Mouse (Mus musculus) C2C12 (cell line): Measurements from ENCODE around the gene Tmem8b. TPM values are rescaled to one million over a fixed set of nuclear protein-coding genes. Genes with fewer than 3 reads are reported as not detected.

Source experiments
- H3K27me3 ChIP-seq: one replicate; pipeline ENCODE4 v1.6.1; 2011; ENCODE audit not compliant: control insufficient read depth, insufficient read depth, insufficient read length
- H3K36me3 ChIP-seq: one replicate; pipeline ENCODE4 v1.6.1; 2011; ENCODE audit not compliant: control insufficient read depth, insufficient read depth
- H3K4me3 ChIP-seq: one replicate; pipeline ENCODE4 v1.5.1; 2011; ENCODE audit warnings: mild to moderate bottlenecking, control low read depth; ENCODE audit not compliant: poor library complexity, insufficient read depth, severe bottlenecking
- H3K79me2 ChIP-seq: one replicate; pipeline ENCODE4 v1.6.1; 2011; ENCODE audit not compliant: control insufficient read depth, insufficient read depth
- H3K79me3 ChIP-seq: one replicate; pipeline ENCODE4 v1.6.1; 2011; ENCODE audit warnings: low read depth, control low read depth
- H3ac ChIP-seq: one replicate; pipeline ENCODE3; 2011; ENCODE audit warnings: low read depth; ENCODE audit not compliant: control insufficient read depth, insufficient read length
- CEBPB ChIP-seq: IDR thresholded peaks from one replicate; pipeline ENCODE4 v1.6.1; 2011; ENCODE audit warnings: low read depth, mild to moderate bottlenecking, control low read depth, moderate library complexity
- CTCF ChIP-seq: IDR thresholded peaks from one replicate; pipeline ENCODE4 v1.5.1; 2011; ENCODE audit not compliant: control insufficient read depth, insufficient read depth, insufficient read length
- FOSL1 ChIP-seq: IDR thresholded peaks from one replicate; pipeline ENCODE4 v1.8.0; 2011; ENCODE audit warnings: mild to moderate bottlenecking, low read length; ENCODE audit not compliant: poor library complexity, insufficient read depth, severe bottlenecking
- MAX ChIP-seq: IDR thresholded peaks from one replicate; pipeline ENCODE4 v1.6.1; 2011; ENCODE audit warnings: mild to moderate bottlenecking, control low read depth
- MYOD1 ChIP-seq: IDR thresholded peaks from one replicate; pipeline ENCODE4 v1.6.1; 2011; ENCODE audit warnings: low read depth; ENCODE audit not compliant: control insufficient read depth, insufficient read length
- MYOG ChIP-seq: IDR thresholded peaks from one replicate; pipeline ENCODE4 v1.6.1; 2011; ENCODE audit not compliant: control insufficient read depth, insufficient read length; ENCODE audit errors: extremely low read depth
- USF1 ChIP-seq: IDR thresholded peaks from one replicate; pipeline ENCODE4 v1.6.1; 2011; ENCODE audit warnings: low read depth, mild to moderate bottlenecking, control low read depth, moderate library complexity
- polyA plus RNA-seq: library from polyadenylated mRNA; unstranded; fragments of >200 nt; fragmentation: generic; extraction: Trizol; gene quantifications from one replicate; pipeline ENCODE4 v1.2.1, GENCODE M21; 2012; ENCODE audit warnings: missing spikeins

Gene Tmem8b
- polyA plus RNA-seq, 1 experiment = 0.16 TPM

DNA sequence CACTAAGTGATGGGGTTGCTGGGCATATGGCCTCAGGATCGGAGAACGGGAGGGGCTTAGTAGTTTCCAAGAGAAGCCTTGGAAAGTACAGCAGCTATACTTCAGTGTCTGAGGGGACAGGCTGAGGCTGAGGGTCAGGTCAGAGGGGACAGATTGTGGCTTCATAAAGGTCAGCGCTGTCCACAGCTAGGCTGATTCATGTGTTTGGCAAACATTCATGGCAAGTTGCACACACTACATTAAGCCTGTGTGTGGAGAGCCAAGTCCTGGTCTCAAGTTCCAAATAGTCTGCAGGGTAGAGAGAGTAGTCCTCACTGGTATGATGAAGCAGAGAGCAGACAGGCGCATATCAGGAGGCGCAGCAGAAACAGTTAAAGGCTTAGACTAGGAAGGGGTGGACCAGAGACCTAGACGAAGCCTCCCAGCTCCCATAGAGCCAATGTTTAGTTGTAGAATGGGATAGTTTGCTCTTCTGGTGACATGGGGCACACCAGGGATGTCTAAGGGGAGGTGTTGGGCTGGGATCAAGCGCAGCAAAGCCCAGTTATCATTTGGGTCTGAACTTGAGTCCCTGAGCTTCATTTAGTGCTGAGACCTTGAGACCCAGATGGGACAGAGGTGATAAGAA, 10.8 kb downstream of the Tmem8b start:
- Histone ChIP-seq H3K36me3 (no peaks in the 10 kb centered on the region), H3K79me3 (no peaks in the 10 kb centered on the region), H3ac (no peak overlapping the region), H3K27me3 (peaks cover 45% of the 10 kb centered on the region), H3K4me3 (no peak overlapping the region), H3K79me2 (no peaks in the 10 kb centered on the region)
- TF ChIP-seq MYOG = no peak
- TF ChIP-seq MAX = no peak
- no peak for TF ChIP-seq FOSL1
- no peak for TF ChIP-seq USF1
- TF ChIP-seq MYOD1 = peak; percentile 7
- no peak for TF ChIP-seq CEBPB

DNA sequence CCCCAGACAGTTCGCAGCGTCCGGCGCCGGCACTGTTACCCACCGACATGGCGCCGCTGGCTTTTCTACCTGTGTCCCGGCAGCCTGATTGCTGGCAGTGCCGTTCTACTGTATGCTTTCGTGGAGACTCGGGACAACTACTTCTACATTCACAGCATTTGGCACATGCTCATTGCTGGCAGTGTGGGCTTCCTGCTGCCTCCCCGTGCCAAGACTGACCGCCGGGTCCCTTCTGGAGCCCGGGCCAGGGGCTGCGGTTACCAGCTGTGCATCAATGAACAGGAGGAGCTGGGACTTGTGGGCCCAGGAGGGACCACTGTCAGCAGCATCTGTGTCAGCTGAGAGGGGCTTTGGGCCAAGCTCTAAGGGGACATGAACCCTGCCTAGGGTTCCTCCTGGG, 21.2 kb downstream of the Tmem8b start:
- Histone ChIP-seq H3K36me3 (no peaks in the 10 kb centered on the region), H3K79me3 (no peaks in the 10 kb centered on the region), H3ac (no peak overlapping the region), H3K79me2 (no peaks in the 10 kb centered on the region), H3K27me3 (peaks cover 54% of the 10 kb centered on the region), H3K4me3 (no peak overlapping the region)
- no peak for TF ChIP-seq USF1
- TF ChIP-seq CEBPB = no peak
- no peak for TF ChIP-seq MYOD1
- no peak for TF ChIP-seq MYOG
- TF ChIP-seq CTCF = no peak
- TF ChIP-seq FOSL1 = no peak
- TF ChIP-seq MAX = no peak

DNA sequence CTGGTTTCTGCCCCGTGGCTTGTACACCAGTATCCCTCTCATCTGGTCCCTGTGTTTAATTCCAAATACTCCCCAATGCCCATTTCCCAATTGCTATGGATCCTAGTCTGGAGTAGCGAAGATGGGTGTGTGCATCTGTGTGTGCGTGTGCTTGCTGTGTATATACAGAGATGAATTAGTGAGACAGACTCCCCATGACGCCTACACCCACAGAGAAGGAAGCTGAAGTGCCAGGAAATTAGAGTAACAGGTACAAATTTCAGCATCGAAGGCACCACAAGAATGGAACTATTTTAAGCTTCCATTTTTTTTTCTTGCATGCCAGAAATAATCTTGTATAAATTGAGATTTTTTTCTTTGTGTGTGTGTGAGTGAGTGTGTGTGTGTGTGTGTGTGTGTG, 22.3 kb downstream of the Tmem8b start:
- no peak overlapping the region for H3K4me3 ChIP-seq
- no peak for TF ChIP-seq FOSL1
- no peak for TF ChIP-seq CEBPB
- TF ChIP-seq USF1 = no peak
- no peak for TF ChIP-seq MYOD1
- TF ChIP-seq CTCF = no peak
- no peak for TF ChIP-seq MAX
- no peaks in the 10 kb centered on the region for H3K79me3 ChIP-seq
- H3K27me3 ChIP-seq = peaks cover 44% of the 10 kb centered on the region
- no peaks in the 10 kb centered on the region for H3K36me3 ChIP-seq
- no peak overlapping the region for H3ac ChIP-seq
- no peaks in the 10 kb centered on the region for H3K79me2 ChIP-seq

DNA sequence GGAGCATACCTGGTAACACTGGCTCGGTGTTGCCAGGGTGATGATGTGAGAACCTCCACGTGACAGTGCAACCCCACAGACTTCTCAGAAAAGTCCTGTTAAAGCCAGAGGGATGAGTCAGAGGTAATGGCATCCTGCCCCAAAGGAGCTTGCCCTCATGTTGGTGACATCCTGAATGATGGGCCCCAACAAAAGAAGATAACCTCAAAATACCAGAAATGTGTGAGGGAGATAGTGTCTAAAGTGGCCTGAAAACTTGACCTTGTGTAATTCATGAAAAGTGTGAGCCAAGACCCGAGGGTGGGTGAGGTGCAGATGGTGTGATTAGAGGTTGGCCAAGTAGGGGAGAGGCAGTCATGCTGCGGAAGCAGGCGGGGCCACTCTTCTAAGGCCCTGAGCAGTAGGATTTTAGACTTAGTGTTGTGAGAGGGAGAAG, 25.1 kb downstream of the Tmem8b start:
- Histone ChIP-seq H3K79me2 (no peaks in the 10 kb centered on the region), H3K4me3 (no peak overlapping the region), H3K79me3 (no peaks in the 10 kb centered on the region), H3ac (no peak overlapping the region), H3K27me3 (peaks cover 20% of the 10 kb centered on the region), H3K36me3 (no peaks in the 10 kb centered on the region)
- TF ChIP-seq MAX = peak; percentile 76
- TF ChIP-seq MYOG = no peak
- TF ChIP-seq CTCF = no peak
- no peak for TF ChIP-seq CEBPB
- TF ChIP-seq USF1 = peak; percentile 91
- peak; percentile 16 for TF ChIP-seq FOSL1
- peak; percentile 12 for TF ChIP-seq MYOD1

DNA sequence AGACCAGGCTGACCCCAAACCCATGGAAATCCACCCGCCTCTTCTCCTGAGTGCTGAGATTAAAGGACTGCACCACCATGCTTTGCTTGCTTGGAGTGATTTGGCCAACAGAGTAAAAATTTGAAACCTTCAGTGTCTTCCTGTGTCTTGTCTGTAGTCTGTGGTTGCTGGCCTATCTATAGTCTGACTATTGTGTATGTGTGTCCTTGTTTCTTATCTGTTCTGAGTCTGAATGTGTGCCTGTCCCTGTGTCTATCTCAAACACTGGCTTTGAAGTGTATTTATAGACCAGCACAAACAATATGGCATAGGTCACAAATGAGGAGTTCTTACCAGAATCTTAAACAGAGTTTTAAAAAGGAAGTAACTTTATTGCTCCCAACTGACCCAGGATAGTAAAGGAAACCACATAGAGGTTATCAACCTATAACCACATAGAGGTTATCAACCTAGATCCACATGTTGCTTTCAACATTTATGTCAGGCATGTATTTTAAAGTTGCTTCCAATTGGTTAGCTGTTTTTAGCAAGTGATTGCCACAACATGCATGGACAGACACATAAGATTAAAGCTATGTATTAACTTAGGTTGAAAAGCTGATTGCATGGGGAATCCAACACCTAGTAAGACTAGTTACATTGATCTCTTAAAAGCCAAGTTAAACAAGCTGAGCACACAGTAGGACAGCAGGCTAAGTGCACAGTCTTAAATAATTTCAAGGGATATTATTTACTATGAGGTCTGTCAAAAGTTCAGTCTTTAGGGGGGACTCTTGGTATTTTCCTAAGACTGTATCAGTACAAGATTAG, 25.9 kb downstream of the Tmem8b start:
- Histone ChIP-seq H3K27me3 (peaks cover 14% of the 10 kb centered on the region), H3K4me3 (no peak overlapping the region), H3K79me2 (no peaks in the 10 kb centered on the region), H3K36me3 (no peaks in the 10 kb centered on the region), H3K79me3 (no peaks in the 10 kb centered on the region), H3ac (no peak overlapping the region)
- TF ChIP-seq CEBPB (no peak), MAX (no peak), CTCF (no peak)

DNA sequence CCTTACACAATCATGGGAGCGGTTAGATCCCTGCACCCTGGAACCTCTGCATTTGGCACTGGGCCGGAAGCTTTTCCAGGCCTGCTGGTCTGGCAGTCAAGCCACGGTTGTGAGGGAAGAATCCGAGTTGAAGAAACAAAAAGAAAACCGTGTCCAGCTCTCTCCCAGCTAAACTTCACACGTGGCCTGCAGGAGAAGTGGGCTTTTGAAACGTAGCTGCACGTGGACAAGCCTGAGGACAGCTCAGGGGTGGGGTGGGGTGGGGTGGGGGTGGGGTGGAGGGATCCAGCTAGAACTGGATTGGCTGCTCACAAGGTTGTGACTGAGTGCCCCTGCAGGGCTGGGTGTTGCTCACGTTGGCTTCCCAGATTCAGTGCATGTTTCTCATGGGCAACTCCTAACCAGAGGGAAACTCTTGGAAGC, 26.5 kb downstream of the Tmem8b start:
- TF ChIP-seq CTCF (no peak), CEBPB (no peak), USF1 (no peak), FOSL1 (no peak), MAX (no peak), MYOG (no peak), MYOD1 (no peak)
- Histone ChIP-seq H3K79me2 (no peaks in the 10 kb centered on the region), H3K36me3 (no peaks in the 10 kb centered on the region), H3ac (no peak overlapping the region), H3K4me3 (no peak overlapping the region), H3K79me3 (no peaks in the 10 kb centered on the region), H3K27me3 (peaks cover 8% of the 10 kb centered on the region)
